Mouse (Mus musculus): ENCODE measurements at regions not wholly inside any gene's neighbourhood (a gene's known extent, or its start where the extent isn't known, plus 50 kb on each side); places are given as distances from the start of the nearest gene placed in this dataset.

GRCm38 (mm10) chr16:55540336-55541015, 242.7 kb upstream of the Zpld1 start:
- DNase-seq (ENCODE audit: low spot score) (no peak), ATAC-seq (ENCODE audit: extremely low read depth, insufficient number of reproducible peaks, low FRiP score, poor library complexity, severe bottlenecking) (no peak)
- H3K27me3 ChIP-seq (ENCODE audit: insufficient read depth, low read length) = no peaks in the 10 kb centered on the region
- H3K4me1 ChIP-seq (ENCODE audit: insufficient read depth, low read depth, low read length) = no peaks in the 10 kb centered on the region
- no peak for TF ChIP-seq POLR2AphosphoS5 (IDR thresholded peaks at IDR 0.05; ENCODE audit: insufficient replicate concordance, low read depth, low read length)
- no peak for TF ChIP-seq CTCF (IDR thresholded peaks at IDR 0.05; ENCODE audit: low read depth, low read length)
- TF ChIP-seq GATA2 (IDR thresholded peaks at IDR 0.05; ENCODE audit: borderline replicate concordance, low read depth, low read length) = no peak
- no peak for TF ChIP-seq TAL1 (conservative IDR thresholded peaks at IDR 0.05; ENCODE audit: low read depth, low read length)
- TF ChIP-seq GATA1 (IDR thresholded peaks at IDR 0.05; ENCODE audit: borderline replicate concordance, low read length) = no peak
- H3K36me3 ChIP-seq (replicated peaks) = no peaks in the 10 kb centered on the region
- no peak overlapping the region for H3K4me3 ChIP-seq (ENCODE audit: low read depth, low read length)
- H3K9me3 ChIP-seq (replicated peaks) = no peaks in the 10 kb centered on the region

GRCm38 (mm10) chr16:55539179-55539578, 241.4 kb upstream of the Zpld1 start:
- Histone ChIP-seq H3K4me3 (ENCODE audit: low read depth, low read length) (no peak overlapping the region), H3K36me3 (replicated peaks) (no peaks in the 10 kb centered on the region), H3K4me1 (ENCODE audit: insufficient read depth, low read depth, low read length) (no peaks in the 10 kb centered on the region), H3K27me3 (ENCODE audit: insufficient read depth, low read length) (no peaks in the 10 kb centered on the region), H3K9me3 (replicated peaks) (no peaks in the 10 kb centered on the region)
- no peak for DNase-seq (ENCODE audit: low spot score)
- no peak for ATAC-seq (ENCODE audit: extremely low read depth, insufficient number of reproducible peaks, low FRiP score, poor library complexity, severe bottlenecking)
- TF ChIP-seq GATA1 (IDR thresholded peaks at IDR 0.05; ENCODE audit: borderline replicate concordance, low read length) (no peak), GATA2 (IDR thresholded peaks at IDR 0.05; ENCODE audit: borderline replicate concordance, low read depth, low read length) (no peak), TAL1 (conservative IDR thresholded peaks at IDR 0.05; ENCODE audit: low read depth, low read length) (no peak), POLR2AphosphoS5 (IDR thresholded peaks at IDR 0.05; ENCODE audit: insufficient replicate concordance, low read depth, low read length) (no peak), CTCF (IDR thresholded peaks at IDR 0.05; ENCODE audit: low read depth, low read length) (no peak)

- ATAC-seq (ENCODE audit: extremely low read depth, insufficient number of reproducible peaks, low FRiP score, poor library complexity, severe bottlenecking) (no peak), DNase-seq (ENCODE audit: low spot score) (no peak)
- no peak overlapping the region for H3K4me3 ChIP-seq (ENCODE audit: low read depth, low read length)
- H3K9me3 ChIP-seq (replicated peaks) = no peaks in the 10 kb centered on the region
- TF ChIP-seq CTCF (IDR thresholded peaks at IDR 0.05; ENCODE audit: low read depth, low read length) = no peak
- no peaks in the 10 kb centered on the region for H3K36me3 ChIP-seq (replicated peaks)
- H3K27me3 ChIP-seq (ENCODE audit: insufficient read depth, low read length) = no peaks in the 10 kb centered on the region
- H3K4me1 ChIP-seq (ENCODE audit: insufficient read depth, low read depth, low read length) = no peaks in the 10 kb centered on the region
Measured at GRCm38 (mm10) chr16:55537548-55537947, 239.8 kb upstream of the Zpld1 start.

GRCm38 (mm10) chr16:55532686-55533085, 234.9 kb upstream of the Zpld1 start:
- no peaks in the 10 kb centered on the region for H3K4me1 ChIP-seq (ENCODE audit: insufficient read depth, low read depth, low read length)
- DNase-seq (ENCODE audit: low spot score) (no peak), ATAC-seq (ENCODE audit: extremely low read depth, insufficient number of reproducible peaks, low FRiP score, poor library complexity, severe bottlenecking) (no peak)
- no peaks in the 10 kb centered on the region for H3K9me3 ChIP-seq (replicated peaks)
- H3K4me3 ChIP-seq (ENCODE audit: low read depth, low read length) = no peak overlapping the region
- TF ChIP-seq GATA1 (IDR thresholded peaks at IDR 0.05; ENCODE audit: borderline replicate concordance, low read length) (no peak), GATA2 (IDR thresholded peaks at IDR 0.05; ENCODE audit: borderline replicate concordance, low read depth, low read length) (no peak), CTCF (IDR thresholded peaks at IDR 0.05; ENCODE audit: low read depth, low read length) (no peak), TAL1 (conservative IDR thresholded peaks at IDR 0.05; ENCODE audit: low read depth, low read length) (no peak), POLR2AphosphoS5 (IDR thresholded peaks at IDR 0.05; ENCODE audit: insufficient replicate concordance, low read depth, low read length) (no peak)
- H3K27me3 ChIP-seq (ENCODE audit: insufficient read depth, low read length) = no peaks in the 10 kb centered on the region
- H3K36me3 ChIP-seq (replicated peaks) = no peaks in the 10 kb centered on the region

- ATAC-seq (ENCODE audit: extremely low read depth, insufficient number of reproducible peaks, low FRiP score, poor library complexity, severe bottlenecking) (no peak), DNase-seq (ENCODE audit: low spot score) (no peak)
- H3K4me1 ChIP-seq (ENCODE audit: insufficient read depth, low read depth, low read length) = no peaks in the 10 kb centered on the region
- no peak overlapping the region for H3K4me3 ChIP-seq (ENCODE audit: low read depth, low read length)
- no peaks in the 10 kb centered on the region for H3K36me3 ChIP-seq (replicated peaks)
- no peaks in the 10 kb centered on the region for H3K27me3 ChIP-seq (ENCODE audit: insufficient read depth, low read length)
- TF ChIP-seq POLR2AphosphoS5 (IDR thresholded peaks at IDR 0.05; ENCODE audit: insufficient replicate concordance, low read depth, low read length) (no peak), TAL1 (conservative IDR thresholded peaks at IDR 0.05; ENCODE audit: low read depth, low read length) (no peak), CTCF (IDR thresholded peaks at IDR 0.05; ENCODE audit: low read depth, low read length) (no peak), GATA2 (IDR thresholded peaks at IDR 0.05; ENCODE audit: borderline replicate concordance, low read depth, low read length) (no peak), GATA1 (IDR thresholded peaks at IDR 0.05; ENCODE audit: borderline replicate concordance, low read length) (no peak)
- no peaks in the 10 kb centered on the region for H3K9me3 ChIP-seq (replicated peaks)
Measured at GRCm38 (mm10) chr16:55530844-55531243, 233.1 kb upstream of the Zpld1 start.

GRCm38 (mm10) chr16:55527680-55528079, 229.9 kb upstream of the Zpld1 start:
- H3K36me3 ChIP-seq (replicated peaks) = no peaks in the 10 kb centered on the region
- no peaks in the 10 kb centered on the region for H3K27me3 ChIP-seq (ENCODE audit: insufficient read depth, low read length)
- TF ChIP-seq GATA2 (IDR thresholded peaks at IDR 0.05; ENCODE audit: borderline replicate concordance, low read depth, low read length) (no peak), GATA1 (IDR thresholded peaks at IDR 0.05; ENCODE audit: borderline replicate concordance, low read length) (no peak), CTCF (IDR thresholded peaks at IDR 0.05; ENCODE audit: low read depth, low read length) (no peak), TAL1 (conservative IDR thresholded peaks at IDR 0.05; ENCODE audit: low read depth, low read length) (no peak), POLR2AphosphoS5 (IDR thresholded peaks at IDR 0.05; ENCODE audit: insufficient replicate concordance, low read depth, low read length) (no peak)
- no peak overlapping the region for H3K4me3 ChIP-seq (ENCODE audit: low read depth, low read length)
- DNase-seq (ENCODE audit: low spot score) (no peak), ATAC-seq (ENCODE audit: extremely low read depth, insufficient number of reproducible peaks, low FRiP score, poor library complexity, severe bottlenecking) (no peak)
- H3K4me1 ChIP-seq (ENCODE audit: insufficient read depth, low read depth, low read length) = no peaks in the 10 kb centered on the region
- H3K9me3 ChIP-seq (replicated peaks) = no peaks in the 10 kb centered on the region
